Mouse (Mus musculus) testis, adult 2 months (tissue): ENCODE measurements around the gene Akap2.

Experiments used
- CTCF ChIP-seq: fragments of 200-500 bp; IDR thresholded peaks from 2 replicates; pipeline ENCODE4 v1.5.1; 2012; ENCODE audit warnings: low read depth, mild to moderate bottlenecking, inconsistent platforms, low read length, moderate library complexity; ENCODE audit not compliant: control insufficient read depth, insufficient read depth, insufficient replicate concordance
- POLR2A ChIP-seq: fragments of 200-500 bp; IDR thresholded peaks from 2 replicates; pipeline ENCODE4 v1.6.1; 2012; ENCODE audit warnings: low read depth, mild to moderate bottlenecking, inconsistent platforms, low read length, moderate library complexity; ENCODE audit not compliant: control insufficient read depth

- TF ChIP-seq CTCF (no peak), POLR2A (no peak)
Observed at GRCm38 (mm10) chr4:57701576-57701975, 15.9 kb upstream of the Akap2 start.
